Mouse (Mus musculus): ENCODE measurements at regions not wholly inside any gene's neighbourhood (a gene's known extent, or its start where the extent isn't known, plus 50 kb on each side); places are given as distances from the start of the nearest gene placed in this dataset.

DNA sequence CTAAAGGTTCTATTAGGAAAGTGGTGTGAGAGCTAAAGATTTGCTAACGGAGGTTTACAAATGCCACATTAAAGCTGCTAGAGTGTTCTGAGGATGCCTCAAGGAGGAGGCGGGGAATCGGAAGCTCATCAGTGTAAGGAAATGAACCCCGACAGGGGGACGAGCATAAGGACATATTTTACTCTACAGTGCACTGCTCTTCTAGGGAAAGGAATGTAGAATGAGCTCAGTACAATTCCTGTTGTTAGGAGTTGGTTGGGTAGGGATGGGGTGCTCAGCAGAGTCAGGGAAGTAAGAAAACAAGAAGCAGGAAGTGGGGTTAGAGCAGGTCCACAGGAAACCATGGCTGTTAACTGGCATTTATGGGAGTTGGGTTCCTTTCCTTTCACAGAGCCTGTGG lies 54.6 kb downstream of the Mex3b start:
- intact Hi-C loops (cut with DNase I) = no loop called here
- no peak for DNase-seq (ENCODE audit: low spot score)

- no peak for DNase-seq (ENCODE audit: low spot score)
- intact Hi-C loops (cut with DNase I) = no loop called here
Measured at GRCm38 (mm10) chr7:82923220-82924071, 56.3 kb downstream of the Mex3b start.

DNA sequence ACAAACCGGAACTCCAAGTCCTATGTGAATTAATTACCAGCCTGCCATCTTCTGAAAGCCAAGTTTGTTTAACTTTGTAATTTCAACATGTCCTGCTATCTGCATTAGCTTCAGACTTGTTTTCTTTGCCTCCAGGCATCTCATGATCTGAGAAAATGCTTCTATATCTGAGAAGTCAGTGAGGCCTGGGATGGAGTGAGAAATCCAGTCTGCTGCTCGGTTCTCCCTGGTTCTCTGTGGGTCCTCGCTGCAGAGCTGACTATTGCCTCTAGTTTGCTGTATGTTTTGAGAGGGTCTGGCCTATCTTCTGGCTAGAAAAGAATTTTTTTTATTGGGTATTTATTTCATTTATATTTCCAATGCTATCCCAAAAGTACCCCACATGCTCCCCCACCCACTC lies 57.0 kb downstream of the Mex3b start:
- no peak for DNase-seq (ENCODE audit: low spot score)
- intact Hi-C loops (cut with DNase I) = no loop called here

DNA sequence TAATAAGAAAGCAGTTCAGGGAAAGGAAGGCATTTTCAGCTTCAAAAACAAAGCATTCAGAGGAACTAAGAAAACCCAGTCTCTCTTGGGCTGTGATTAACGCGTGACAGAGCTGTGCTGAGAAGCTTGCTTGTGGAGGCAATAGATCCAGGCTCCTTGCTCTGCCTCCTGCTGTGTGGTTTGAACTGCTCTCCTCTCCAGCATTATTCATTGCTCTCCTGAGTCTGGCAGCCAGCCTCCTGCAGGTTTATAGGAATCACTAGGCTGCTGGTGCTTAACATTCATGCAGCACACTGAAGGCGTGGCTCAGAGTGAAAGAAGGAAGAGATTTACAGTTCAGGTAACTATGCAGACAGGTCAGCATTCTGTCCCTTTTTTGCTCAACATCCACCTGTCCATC lies 71.2 kb downstream of the Mex3b start:
- intact Hi-C loops (cut with DNase I) = no loop called here
- DNase-seq (ENCODE audit: low spot score) = no peak

DNA sequence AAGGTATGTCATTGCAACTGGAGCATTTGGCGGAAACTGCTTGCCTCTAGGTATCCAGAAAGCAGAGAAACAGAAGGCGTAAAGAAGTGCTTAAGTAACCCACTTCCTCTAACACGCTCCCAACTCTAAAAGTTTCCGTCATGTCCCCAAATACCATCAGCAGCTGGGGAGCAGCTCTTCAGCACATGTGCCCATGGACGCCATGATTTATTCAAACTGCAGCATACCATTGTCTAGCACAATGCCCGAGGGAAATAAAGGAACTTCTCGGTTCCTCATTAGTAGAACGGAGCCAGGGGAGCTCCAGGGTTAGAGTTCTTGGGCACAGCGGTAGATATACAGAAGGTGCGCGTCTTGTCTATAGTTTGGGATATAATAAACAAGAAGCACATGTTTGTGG lies 72.4 kb downstream of the Mex3b start:
- intact Hi-C loops (cut with DNase I) = no loop called here
- DNase-seq (ENCODE audit: low spot score) = no peak

GRCm38 (mm10) chr7:82943376-82943775 lies 76.2 kb downstream of the Mex3b start:
- intact Hi-C loops (cut with DNase I) = no loop called here
- DNase-seq (ENCODE audit: low spot score) = no peak

DNA sequence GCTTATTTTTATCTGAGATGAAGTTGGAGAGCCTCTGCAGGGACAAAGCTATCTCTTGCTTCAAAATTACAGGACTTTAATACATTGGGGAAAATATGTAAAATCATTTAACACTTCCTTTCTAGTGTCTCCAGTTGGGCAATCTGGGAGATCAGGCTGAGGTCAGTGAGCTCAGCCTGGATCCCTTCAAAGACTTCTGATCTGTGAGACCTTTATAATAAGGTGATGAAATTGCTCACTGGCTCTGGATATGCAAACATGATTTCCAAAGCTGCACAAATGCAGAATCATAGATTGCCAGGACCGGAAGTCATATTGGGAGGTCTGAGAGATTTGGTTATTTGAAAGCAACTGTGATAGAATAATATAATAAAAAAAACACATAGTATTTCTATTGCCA lies 76.7 kb downstream of the Mex3b start:
- DNase-seq (ENCODE audit: low spot score) = no peak
- intact Hi-C loops (cut with DNase I) = no loop called here

DNA sequence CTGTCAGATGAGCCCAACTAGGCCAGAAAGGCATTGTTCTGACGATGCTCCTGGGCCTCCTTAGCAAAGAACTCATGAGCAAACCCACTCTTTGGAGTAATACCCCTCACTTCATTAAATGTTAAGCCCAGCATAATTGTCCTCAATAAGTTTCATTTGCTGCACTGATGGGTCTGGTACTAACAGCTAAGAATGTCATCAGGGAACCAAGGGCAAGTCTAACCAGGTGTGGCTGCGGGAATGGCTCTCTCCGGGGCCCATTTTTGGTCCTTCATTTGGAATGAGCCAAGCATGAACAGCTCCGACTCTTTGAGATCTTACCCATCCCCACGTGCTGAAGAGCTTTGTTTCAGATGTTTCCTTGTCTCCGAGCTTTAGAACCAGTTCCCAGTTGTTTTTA lies 82.2 kb downstream of the Mex3b start:
- no peak for DNase-seq (ENCODE audit: low spot score)

DNA sequence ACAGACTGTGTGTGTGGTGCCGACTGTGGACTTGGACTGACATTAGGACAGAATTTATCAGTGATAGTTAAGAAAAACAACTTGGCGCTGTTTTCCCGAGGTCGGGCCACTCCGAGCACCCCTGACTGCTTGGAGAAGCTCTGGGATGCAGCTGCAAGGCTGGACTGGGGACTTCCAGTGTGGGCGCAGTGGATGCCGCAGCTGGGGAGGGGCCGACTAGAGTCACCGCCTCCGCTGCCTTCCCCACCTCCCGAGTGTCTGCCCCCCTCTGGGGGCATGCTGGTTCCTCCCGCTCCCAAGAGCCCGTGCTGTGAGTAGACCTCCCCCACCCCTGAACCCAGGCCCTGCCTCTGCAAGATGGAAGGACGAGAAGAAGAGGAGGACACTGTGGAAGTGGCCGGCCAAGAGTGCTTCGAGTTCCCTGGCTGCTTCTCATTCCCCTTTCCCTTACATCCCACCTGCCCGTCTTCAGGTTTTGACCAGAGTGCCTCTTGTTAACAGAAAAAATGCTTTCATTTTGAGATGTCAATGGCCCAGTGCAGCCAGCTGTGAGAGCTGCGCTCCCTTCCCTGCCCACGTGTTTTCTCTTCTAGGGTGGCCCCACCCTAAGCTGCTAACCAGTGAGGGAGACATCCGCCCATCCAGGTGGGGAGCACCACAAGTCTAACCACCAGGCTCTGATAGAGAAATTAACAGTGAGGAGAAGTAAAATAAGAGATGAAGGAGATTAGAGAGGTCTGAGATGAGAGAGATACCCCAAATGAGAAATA lies 90.3 kb downstream of the Mex3b start:
- intact Hi-C loops (cut with DNase I) = no loop called here
- no peak for DNase-seq (ENCODE audit: low spot score)

More for the DNA sequence above, 82.2 kb downstream of the Mex3b start:
- intact Hi-C loops (cut with DNase I) = no loop called here

- intact Hi-C loops (cut with DNase I) = no loop called here
Measured at GRCm38 (mm10) chr7:82970599-82970998, 103.5 kb downstream of the Mex3b start.

GRCm38 (mm10) chr7:82971244-82971643 lies 104.1 kb downstream of the Mex3b start:
- intact Hi-C loops (cut with DNase I) = no loop called here
- no peak for DNase-seq (ENCODE audit: low spot score)

More at GRCm38 (mm10) chr7:82970599-82970998, 103.5 kb downstream of the Mex3b start:
- DNase-seq (ENCODE audit: low spot score) = no peak

GRCm38 (mm10) chr7:82972214-82973006 lies 105.3 kb downstream of the Mex3b start:
- intact Hi-C loops (cut with DNase I) = no loop called here
- DNase-seq (ENCODE audit: low spot score) = no peak

DNA sequence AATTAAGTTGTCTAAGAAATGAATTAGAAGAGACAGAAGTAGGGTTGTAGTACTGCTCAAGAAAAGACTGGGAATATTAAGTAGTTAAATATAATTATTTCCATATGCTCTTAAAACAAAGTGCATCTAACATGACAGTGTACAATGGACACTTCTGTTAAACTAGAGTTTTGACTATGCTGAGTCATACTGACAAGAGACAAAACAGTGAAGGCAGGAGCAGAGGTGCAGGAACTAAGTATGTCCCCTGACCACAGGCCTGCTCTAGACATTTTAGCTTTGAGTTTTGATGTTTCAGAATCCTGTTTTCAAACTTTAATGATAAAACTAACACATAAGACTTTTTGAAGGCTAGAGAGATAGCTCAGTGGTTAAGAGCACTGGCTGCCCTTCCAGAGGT lies 123.6 kb downstream of the Mex3b start:
- DNase-seq (ENCODE audit: low spot score) = no peak
- intact Hi-C loops (cut with DNase I) = no loop called here

DNA sequence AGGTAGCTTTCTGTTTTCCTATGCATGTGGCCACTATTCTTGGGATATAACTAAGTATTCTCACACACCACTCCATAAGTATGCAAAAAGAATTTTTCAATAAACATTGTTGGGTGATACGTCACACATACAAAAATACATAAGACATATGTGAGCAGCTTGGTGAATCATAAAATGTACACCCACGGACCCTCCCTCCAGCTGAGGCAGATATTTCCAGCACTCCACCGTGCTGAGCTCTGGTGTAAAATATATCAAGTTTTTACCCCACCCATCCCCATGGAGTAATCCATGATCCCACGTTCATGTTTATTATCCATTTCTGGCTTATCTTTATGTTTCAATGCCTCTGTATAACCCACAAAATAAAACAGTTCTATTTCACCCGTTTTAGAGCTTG lies 126.0 kb downstream of the Mex3b start:
- no peak for DNase-seq (ENCODE audit: low spot score)
- intact Hi-C loops (cut with DNase I) = no loop called here

DNA sequence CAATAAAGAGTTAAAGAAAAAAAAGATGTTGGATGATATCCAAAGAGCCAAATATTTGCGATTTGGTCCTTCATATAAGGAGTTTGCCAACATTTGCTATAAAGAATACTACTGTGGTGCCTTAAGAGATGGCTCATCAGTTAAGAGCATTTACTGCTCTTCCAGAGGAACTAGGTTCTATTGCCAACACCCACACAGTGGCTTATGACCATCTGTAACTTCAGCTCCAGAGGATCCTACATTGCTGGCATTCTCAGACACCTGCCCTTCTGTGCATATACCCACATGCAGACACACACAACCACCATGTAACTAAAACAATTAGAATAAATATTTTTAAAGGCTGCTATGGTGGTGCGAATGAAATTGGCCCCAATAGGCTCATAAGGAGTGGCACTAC lies 131.7 kb downstream of the Mex3b start:
- intact Hi-C loops (cut with DNase I) = no loop called here
- no peak for DNase-seq (ENCODE audit: low spot score)

DNA sequence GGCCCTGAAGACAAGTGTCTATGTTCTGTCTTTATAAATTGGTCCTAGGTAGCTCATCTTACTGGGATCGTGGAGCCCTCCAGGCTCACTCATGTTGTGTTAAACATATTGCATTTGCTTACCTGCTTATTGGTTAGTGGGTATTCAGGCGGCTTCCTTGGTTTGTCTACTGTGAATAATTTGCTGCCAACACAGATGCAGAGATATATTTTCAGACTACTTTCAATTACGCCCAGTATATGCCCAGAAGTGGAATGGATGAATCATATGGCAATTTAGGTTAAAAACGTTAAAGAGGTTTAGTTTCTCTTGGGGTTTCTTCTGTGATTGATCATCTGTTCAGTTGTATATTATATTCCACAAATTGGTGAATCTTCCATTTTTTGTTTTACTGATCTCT lies 140.4 kb downstream of the Mex3b start:
- no peak for DNase-seq (ENCODE audit: low spot score)
- intact Hi-C loops (cut with DNase I) = no loop called here

DNA sequence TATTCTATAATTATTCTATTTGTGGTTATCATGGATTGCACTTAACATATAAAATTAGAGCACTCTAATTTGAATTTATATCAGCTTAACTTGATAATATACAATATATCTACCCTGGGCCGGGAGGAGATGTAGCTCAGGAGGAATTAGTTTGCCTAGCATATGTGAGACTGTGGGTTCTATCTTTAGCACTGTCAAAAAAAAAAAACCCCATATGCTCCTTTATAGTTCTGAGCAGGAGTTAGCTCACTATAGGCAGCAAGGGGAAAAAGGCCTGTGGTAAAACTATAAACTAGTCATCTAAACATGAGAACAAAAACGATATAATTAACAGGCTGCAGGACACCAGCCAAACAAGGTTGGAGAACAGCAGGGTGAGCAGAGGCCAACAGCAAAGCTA lies 145.0 kb downstream of the Mex3b start:
- intact Hi-C loops (cut with DNase I) = no loop called here
- no peak for DNase-seq (ENCODE audit: low spot score)

DNA sequence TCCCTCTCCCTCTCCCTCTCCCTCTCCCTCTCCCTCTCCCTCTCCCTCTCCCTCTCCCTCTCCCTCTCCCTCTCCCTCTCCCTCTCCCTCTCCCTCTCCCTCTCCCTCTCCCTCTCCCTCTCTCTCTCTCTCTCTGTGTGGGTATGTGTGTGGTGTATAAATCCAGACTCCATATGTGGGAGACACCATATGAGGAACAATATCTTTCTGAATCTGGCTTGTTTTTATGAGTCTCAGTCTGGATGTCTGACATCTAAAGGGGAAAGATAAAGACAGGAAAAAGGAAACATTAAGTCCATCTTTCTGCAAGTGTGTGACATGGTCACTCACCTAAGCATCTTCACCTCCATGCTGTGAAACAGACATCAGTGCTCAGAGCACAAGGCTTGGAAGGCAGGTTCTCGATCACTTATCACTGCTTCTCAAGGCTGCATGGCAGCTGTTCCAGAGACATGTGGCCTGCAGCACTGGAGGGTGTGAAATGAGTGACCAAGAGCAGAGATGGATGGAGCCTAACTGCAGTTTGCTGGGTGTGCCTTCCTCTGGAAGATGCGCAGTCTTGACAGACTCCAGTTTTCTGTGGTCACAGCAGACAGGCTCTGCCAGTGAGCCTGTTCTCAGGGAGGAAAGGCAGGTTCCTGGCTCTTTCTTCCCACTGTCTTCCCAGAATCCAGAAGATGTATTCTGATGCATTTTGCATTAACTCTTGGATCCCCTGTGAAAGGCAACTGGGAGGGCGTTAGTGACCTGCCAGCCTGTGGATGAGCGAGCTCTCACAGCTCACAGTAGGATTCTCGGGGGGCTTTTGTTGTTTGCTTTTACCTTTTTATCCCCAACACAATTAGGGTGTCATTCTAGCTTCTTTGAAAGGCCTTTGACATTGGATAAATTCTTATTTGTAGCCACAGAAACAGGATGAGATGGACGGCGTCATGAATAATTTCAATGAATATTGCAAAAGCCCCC lies 147.9 kb downstream of the Mex3b start:
- intact Hi-C loops (cut with DNase I) = no loop called here
- no peak for DNase-seq (ENCODE audit: low spot score)

GRCm38 (mm10) chr7:83015756-83016155 lies 148.6 kb downstream of the Mex3b start:
- intact Hi-C loops (cut with DNase I) = no loop called here
- no peak for DNase-seq (ENCODE audit: low spot score)

DNA sequence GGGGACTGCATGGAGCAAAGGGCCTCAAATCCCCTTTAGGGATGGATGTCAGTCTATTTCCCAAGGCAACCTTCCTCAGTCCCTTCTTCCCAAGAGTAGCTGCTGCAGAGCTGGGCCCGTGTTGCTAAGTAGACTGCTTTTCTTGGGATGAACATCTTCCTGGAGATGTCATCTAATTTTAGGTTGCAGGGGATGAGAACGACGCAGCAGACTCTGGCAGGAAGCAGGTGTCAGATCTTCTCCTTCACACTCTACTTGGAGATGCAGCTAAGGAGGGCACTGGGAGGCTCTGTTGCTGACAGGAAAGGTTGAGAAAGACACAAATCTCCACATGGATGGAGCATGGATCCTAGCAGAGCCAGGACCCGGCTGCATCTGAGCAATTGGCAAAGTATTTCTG lies 149.4 kb downstream of the Mex3b start:
- DNase-seq (ENCODE audit: low spot score) = no peak
- intact Hi-C loops (cut with DNase I) = no loop called here

Data from heart, postnatal 25 days (tissue).